Mouse (Mus musculus) heart, embryonic 16.5 days (tissue): Measurements from ENCODE around the gene Tmc3. TPM values are rescaled to one million over a fixed set of nuclear protein-coding genes. Genes with fewer than 3 reads are reported as not detected.

Experiments used
- ATAC-seq: fragments of 200-750 bp; cut with Nextera tagmentation; replicated peaks from 2 replicates; pipeline ENCODE4 v1.8.0; 2017; ENCODE audit warnings: moderate number of reproducible peaks; ENCODE audit not compliant: insufficient read depth, low FRiP score; ENCODE audit errors: extremely low read depth
- H3K27ac ChIP-seq: fragments of 300-500 bp; sonication (generic); 2 replicates; pipeline ENCODE4 v1.5.1; 2014; ENCODE audit warnings: mild to moderate bottlenecking, low read length, control low read depth, moderate library complexity
- H3K27me3 ChIP-seq: fragments of 300-500 bp; sonication (generic); 2 replicates; pipeline ENCODE4 v1.6.1; 2014; ENCODE audit warnings: low read length, mixed read lengths; ENCODE audit not compliant: control insufficient read depth, insufficient read depth
- H3K36me3 ChIP-seq: fragments of 300-500 bp; sonication (generic); 2 replicates; pipeline ENCODE4 v1.6.1; 2014; ENCODE audit not compliant: control insufficient read depth, insufficient read depth
- H3K4me1 ChIP-seq: fragments of 300-500 bp; sonication (generic); 2 replicates; pipeline ENCODE4 v1.6.1; 2014; ENCODE audit warnings: low read length, mixed read lengths; ENCODE audit not compliant: control insufficient read depth, insufficient read depth
- H3K4me2 ChIP-seq: fragments of 300-500 bp; sonication (generic); 2 replicates; pipeline ENCODE4 v1.6.1; 2014; ENCODE audit warnings: low read depth, mild to moderate bottlenecking, control low read depth, low read length
- H3K4me3 ChIP-seq: fragments of 300-500 bp; sonication (generic); 2 replicates; pipeline ENCODE4 v1.5.1; 2014; ENCODE audit warnings: mild to moderate bottlenecking, control low read depth, low read length
- H3K9ac ChIP-seq: fragments of 300-500 bp; sonication (generic); 2 replicates; pipeline ENCODE4 v1.6.1; 2014; ENCODE audit warnings: low read length, control low read depth
- H3K9me3 ChIP-seq: fragments of 300-500 bp; sonication (generic); replicated peaks from 2 replicates; pipeline ENCODE4 v1.6.1; 2016; ENCODE audit warnings: low read length; ENCODE audit not compliant: control insufficient read depth
- WGBS: fragments of 180-500 bp; shearing (Covaris S2); extraction: QIAGEN DNeasy Blood & Tissue Kit; methylation state at CpG from one replicate; pipeline ENCODE4 v1.1.7; 2014; 5-methylcytosine and 5-hydroxymethylcytosine counted together
- polyA plus RNA-seq: library from polyadenylated mRNA; unstranded; fragments of >200 nt; fragmentation: Nextera tagmentation; extraction: Ambion mirVana; gene quantifications from 2 replicates; pipeline ENCODE4 v1.2.1, GENCODE M21; 2015

Gene Tmc3
- polyA plus RNA-seq, 1 experiment from 2014 or later = 1.4 TPM

GRCm38 (mm10) chr7:83666087-83666595 lies 81.4 kb downstream of the Tmc3 start:
- ATAC-seq = no peak
- Histone ChIP-seq H3K9me3 (no peaks in the 10 kb centered on the region), H3K36me3 (no peaks in the 10 kb centered on the region), H3K4me3 (no peak overlapping the region), H3K27ac (no peak overlapping the region), H3K4me1 (no peaks in the 10 kb centered on the region), H3K9ac (no peak overlapping the region), H3K4me2 (no peak overlapping the region), H3K27me3 (no peaks in the 10 kb centered on the region)
- WGBS = 83% methylated on average over 4 of the region's 4 CpGs

- ATAC-seq = no peak
- Histone ChIP-seq H3K9ac (no peak overlapping the region), H3K27ac (no peak overlapping the region), H3K4me1 (no peaks in the 10 kb centered on the region), H3K27me3 (no peaks in the 10 kb centered on the region), H3K9me3 (no peaks in the 10 kb centered on the region), H3K36me3 (no peaks in the 10 kb centered on the region), H3K4me3 (no peak overlapping the region), H3K4me2 (no peak overlapping the region)
- WGBS = 70% methylated on average over 5 of the region's 5 CpGs
These were observed 83.4 kb downstream of the Tmc3 start for GRCm38 (mm10) chr7:83667936-83668645.

DNA sequence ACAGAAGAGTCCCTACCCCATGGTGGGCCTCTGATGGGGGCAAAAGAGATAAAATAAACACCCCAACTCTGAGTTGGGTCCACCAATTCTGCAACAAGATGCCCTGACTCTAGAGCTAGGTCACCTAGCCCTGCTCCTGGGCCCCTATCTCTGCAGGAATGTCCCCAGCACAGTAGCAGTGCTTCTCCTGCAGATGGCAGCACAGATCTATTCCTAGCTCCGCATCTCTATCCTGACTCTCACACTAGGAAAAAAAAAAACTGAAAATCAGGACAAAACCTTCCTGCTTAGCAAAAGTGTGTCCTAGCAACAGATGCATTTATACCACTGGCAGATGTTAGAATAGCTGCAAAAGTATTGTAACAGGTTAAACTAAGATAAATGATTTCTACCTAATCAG lies 84.0 kb downstream of the Tmc3 start:
- Histone ChIP-seq H3K9ac (no peak overlapping the region), H3K36me3 (no peaks in the 10 kb centered on the region), H3K4me1 (no peaks in the 10 kb centered on the region), H3K4me2 (no peak overlapping the region), H3K4me3 (no peak overlapping the region), H3K27ac (no peak overlapping the region), H3K27me3 (no peaks in the 10 kb centered on the region), H3K9me3 (no peaks in the 10 kb centered on the region)
- ATAC-seq = no peak
- 21% methylated on average over 1 of the region's 1 CpGs for WGBS

GRCm38 (mm10) chr7:83671573-83671972 lies 86.8 kb downstream of the Tmc3 start:
- no peaks in the 10 kb centered on the region for H3K27me3 ChIP-seq
- H3K36me3 ChIP-seq = no peaks in the 10 kb centered on the region
- H3K9me3 ChIP-seq = no peaks in the 10 kb centered on the region; the same call in 1 of the 2 replicates
- no peak overlapping the region for H3K4me2 ChIP-seq
- H3K27ac ChIP-seq = no peak overlapping the region
- H3K9ac ChIP-seq = no peak overlapping the region
- 81% methylated on average over 6 of the region's 6 CpGs for WGBS
- H3K4me3 ChIP-seq = no peak overlapping the region
- ATAC-seq = no peak
- no peaks in the 10 kb centered on the region for H3K4me1 ChIP-seq

Other genes with a start within 250 kb of the Tmc3 start
- gene Stard5, start 47.0 kb downstream of the Tmc3 start, polyA plus RNA-seq = 33.7 and 35.7 TPM in 2 replicates
- 7.1 and 12.0 TPM in 2 replicates for gene Il16, start 160.8 kb downstream of the Tmc3 start, polyA plus RNA-seq
- gene Cfap161, start 210.0 kb downstream of the Tmc3 start, polyA plus RNA-seq = 1.8 and 2.8 TPM in 2 replicates